Mouse (Mus musculus): ENCODE data around the gene Col5a1. TPM values are rescaled to one million over a fixed set of nuclear protein-coding genes. Genes with fewer than 3 reads are reported as not detected.

Gene Col5a1
- polyA plus RNA-seq, 1 experiment from 2014 or later: 11.1 TPM

DNA sequence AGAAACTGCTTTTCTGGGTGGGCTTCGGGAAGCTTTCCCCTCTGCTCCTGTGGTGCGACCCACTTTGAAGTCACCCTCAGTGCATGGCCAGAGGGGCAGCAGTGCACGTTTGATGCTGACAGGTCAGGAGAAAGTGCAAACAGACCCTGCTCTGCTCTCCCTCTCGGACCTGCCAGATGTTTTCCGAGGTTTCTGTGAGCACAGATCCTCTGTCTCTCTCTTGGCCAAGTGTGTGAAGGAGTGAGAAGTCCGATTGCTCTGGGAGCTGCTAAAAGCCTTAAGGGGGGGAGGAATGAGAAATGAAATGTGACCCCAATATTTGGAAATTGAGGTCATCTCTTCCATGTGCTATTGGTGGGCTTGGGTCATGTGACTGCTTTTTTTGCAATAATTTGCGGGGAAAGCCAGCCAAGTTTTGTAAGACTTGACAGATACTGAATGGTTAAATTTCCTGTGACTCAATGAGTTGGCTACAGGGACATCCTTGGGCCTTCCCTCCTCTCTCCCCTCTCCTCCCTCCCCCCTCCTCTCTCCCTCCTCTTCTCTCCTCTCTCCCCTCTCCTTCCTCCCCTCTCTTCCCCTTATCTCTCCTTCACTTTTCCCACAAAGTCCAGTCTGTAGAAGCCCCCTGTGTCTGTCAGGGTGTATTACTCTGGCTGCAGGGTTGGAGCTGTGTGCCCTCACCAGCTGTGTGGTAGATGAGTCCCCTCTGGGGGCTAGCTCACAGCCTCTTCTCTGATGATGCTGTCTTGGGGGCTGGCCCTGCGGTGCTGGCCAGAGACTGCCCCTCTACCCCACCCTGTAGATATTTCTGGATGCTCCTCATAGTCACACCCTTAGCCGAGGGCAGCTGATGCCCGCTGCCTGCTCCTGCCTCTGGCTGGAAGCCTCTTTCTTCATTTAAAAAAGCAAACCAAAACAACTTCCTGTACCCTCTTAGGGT, 2.6 kb downstream of the Col5a1 start:
- no peak for DNase-seq (ENCODE audit: extremely low spot score, low spot score)
- H3K4me3 ChIP-seq: peak overlapping the region; percentile 62
- no peaks in the 10 kb centered on the region for H3K9me3 ChIP-seq
- H3K4me1 ChIP-seq: peaks cover 61% of the 10 kb centered on the region
- WGBS: 34% methylated on average over 10 of the region's 10 CpGs
- H3K27me3 ChIP-seq (ENCODE audit: poor library complexity, severe bottlenecking): peaks cover 49% of the 10 kb centered on the region
- no peaks in the 10 kb centered on the region for H3K36me3 ChIP-seq (replicated peaks)
- no peak overlapping the region; the same call in 1 of the 2 replicates for H3K27ac ChIP-seq

DNA sequence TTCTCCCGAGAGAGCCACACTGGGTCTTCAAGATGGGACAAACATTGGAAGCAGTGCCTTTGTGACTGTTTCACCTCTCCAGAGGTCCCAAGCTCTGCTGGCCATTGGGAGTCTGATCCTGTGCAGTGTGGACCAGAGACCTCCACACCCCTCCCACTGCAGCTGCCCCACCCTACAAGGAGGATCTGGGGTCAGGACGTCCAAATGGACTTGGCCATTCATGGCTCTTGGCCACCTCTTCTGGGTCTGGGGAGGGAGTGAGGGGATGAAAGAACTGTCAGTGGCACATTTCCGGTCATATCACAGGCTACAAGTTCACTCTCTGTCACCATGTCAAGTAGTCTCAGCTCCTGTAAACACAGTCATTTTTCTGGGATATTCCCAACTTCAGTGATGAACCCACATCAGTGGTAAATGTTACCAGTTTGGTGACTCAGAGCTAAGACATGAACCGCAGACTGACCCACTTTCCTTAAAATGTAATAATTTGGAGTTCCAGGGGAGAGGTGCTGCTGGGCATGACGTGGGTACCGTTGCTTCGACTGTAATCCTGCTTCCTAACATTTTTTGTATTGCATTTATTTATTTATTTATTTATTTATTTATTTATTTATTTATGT, 5.8 kb downstream of the Col5a1 start:
- no peak for DNase-seq (ENCODE audit: extremely low spot score, low spot score)
- 91% methylated on average over 7 of the region's 7 CpGs for WGBS
- Histone ChIP-seq H3K36me3 (replicated peaks) (no peaks in the 10 kb centered on the region), H3K27ac (no peak overlapping the region), H3K4me3 (no peak overlapping the region), H3K27me3 (ENCODE audit: poor library complexity, severe bottlenecking) (peaks cover 31% of the 10 kb centered on the region), H3K9me3 (no peaks in the 10 kb centered on the region), H3K4me1 (peaks cover 64% of the 10 kb centered on the region)

DNA sequence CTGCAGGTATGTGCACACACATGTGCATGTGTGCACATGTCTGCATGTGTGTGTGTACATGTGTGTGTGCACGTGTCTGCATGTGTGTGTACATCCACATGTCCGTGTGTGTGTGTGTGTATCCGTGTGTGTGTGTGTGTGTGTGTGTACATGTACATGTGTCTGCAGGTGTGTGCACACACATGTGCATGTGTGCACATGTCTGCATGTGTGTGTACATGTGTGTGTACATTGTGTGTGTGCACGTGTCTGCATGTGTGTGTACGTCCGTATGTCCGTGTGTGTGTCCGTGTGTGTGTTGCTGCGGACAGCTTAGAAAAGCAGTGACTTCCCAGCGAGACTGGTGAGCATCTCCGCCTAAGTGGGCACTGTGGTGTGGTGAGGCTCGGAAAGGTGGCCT, 6.8 kb downstream of the Col5a1 start:
- DNase-seq (ENCODE audit: extremely low spot score, low spot score): no peak
- Histone ChIP-seq H3K36me3 (replicated peaks) (no peaks in the 10 kb centered on the region), H3K9me3 (no peaks in the 10 kb centered on the region), H3K27me3 (ENCODE audit: poor library complexity, severe bottlenecking) (peaks cover 21% of the 10 kb centered on the region), H3K4me1 (peaks cover 62% of the 10 kb centered on the region), H3K27ac (no peak overlapping the region), H3K4me3 (no peak overlapping the region)
- WGBS: 94% methylated on average over 12 of the region's 12 CpGs

DNA sequence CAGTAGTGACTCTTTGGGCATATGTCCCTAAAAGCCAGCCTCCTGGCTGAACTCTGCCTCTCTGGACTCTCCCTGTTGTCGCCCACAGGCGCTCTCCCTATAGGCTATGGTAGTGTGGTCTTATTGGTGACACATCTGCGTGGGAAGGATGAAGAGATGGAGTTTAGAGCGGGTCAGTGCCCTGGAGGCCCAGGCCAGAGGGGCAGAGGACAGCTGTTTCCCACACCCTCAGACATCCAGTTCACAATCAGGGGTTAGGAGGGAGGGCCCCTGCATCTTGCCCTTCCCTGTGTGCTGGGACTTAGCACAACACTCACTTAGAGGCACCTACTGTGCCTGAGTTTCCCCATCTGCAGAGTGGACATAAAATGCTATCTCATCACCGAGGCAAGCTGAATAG, 8.8 kb downstream of the Col5a1 start:
- Histone ChIP-seq H3K9me3 (no peaks in the 10 kb centered on the region), H3K4me1 (peaks cover 46% of the 10 kb centered on the region), H3K27me3 (ENCODE audit: poor library complexity, severe bottlenecking) (0 out of 2 replicates have a peak, but pooled peaks cover 1% of the 10 kb centered on the region), H3K36me3 (replicated peaks) (no peaks in the 10 kb centered on the region), H3K4me3 (no peak overlapping the region), H3K27ac (no peak overlapping the region)
- no peak for DNase-seq (ENCODE audit: extremely low spot score, low spot score)
- WGBS: 86% methylated on average over 5 of the region's 5 CpGs

DNA sequence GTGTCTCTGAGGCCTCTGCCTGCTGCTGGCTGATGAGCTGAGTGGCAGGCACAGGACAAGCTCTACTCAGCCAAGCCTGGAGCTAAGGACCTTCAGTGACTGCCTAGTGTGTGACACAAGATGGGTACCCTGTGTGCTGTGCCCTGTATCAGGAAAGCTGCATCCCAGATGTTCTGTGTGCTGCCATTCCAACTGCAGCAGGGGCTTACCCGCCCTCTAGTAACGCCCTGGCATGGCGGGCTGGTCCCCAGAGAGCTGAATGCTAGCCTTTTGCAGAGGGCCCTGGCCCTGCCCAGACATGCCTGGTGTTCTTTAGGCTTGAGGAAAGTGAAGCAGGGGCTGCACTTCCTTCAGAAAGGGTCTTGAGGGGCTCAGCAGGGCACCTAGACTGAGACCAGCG, 9.4 kb downstream of the Col5a1 start:
- Histone ChIP-seq H3K27me3 (ENCODE audit: poor library complexity, severe bottlenecking) (no peaks in the 10 kb centered on the region), H3K9me3 (no peaks in the 10 kb centered on the region), H3K36me3 (replicated peaks) (no peaks in the 10 kb centered on the region), H3K27ac (0 out of 2 replicates have a peak overlapping the region, but pooled peaks have one; percentile 13), H3K4me3 (no peak overlapping the region), H3K4me1 (peaks cover 46% of the 10 kb centered on the region)
- DNase-seq (ENCODE audit: extremely low spot score, low spot score): no peak
- WGBS: 68% methylated on average over 4 of the region's 4 CpGs

DNA sequence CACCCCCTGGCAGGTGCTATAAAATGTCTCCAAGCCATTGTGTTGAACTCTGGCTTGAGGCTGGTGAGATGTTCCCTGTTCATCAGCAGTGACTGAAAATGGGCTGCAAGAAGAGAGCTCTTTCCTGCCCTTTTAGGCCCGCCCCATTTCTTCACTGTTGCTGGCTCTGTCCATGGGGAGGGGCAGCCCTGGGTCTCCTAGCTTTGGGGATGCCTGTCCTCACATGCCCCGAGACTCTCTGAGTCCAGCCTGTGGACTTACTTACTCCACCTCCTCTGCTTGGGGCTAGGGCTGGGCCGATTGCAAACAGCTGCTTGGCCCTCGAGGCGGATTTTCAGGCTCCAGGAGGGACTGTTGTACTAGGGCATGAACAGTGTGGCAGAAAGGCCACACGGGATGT, 10.9 kb downstream of the Col5a1 start:
- no peak overlapping the region for H3K4me3 ChIP-seq
- peaks cover 59% of the 10 kb centered on the region for H3K4me1 ChIP-seq
- no peaks in the 10 kb centered on the region for H3K27me3 ChIP-seq (ENCODE audit: poor library complexity, severe bottlenecking)
- DNase-seq (ENCODE audit: extremely low spot score, low spot score): no peak
- 65% methylated on average over 6 of the region's 6 CpGs for WGBS
- H3K36me3 ChIP-seq (replicated peaks): no peaks in the 10 kb centered on the region
- 0 out of 2 replicates have a peak overlapping the region, but pooled peaks have one; percentile 41 for H3K27ac ChIP-seq
- no peaks in the 10 kb centered on the region for H3K9me3 ChIP-seq

DNA sequence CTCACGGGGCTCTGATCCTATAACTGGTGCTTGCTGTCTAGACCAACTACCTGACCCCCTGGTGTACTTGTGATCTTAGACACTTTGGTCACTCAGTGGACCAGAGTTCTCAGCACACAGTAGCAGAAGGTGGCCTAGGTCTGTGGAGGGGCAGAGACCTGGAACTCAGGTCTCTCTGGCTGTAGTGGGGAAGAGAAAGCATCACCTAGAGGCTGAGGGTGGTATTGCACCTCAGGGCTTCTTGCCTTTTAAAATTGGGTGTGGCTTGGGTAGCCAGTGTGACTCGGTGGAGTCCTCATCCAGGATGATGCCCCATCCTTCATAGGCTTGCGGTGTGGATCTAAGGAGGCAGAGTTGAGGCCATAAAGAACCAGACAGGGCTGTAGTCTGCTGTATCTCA, 13.7 kb downstream of the Col5a1 start:
- Histone ChIP-seq H3K27me3 (ENCODE audit: poor library complexity, severe bottlenecking) (no peaks in the 10 kb centered on the region), H3K36me3 (replicated peaks) (no peaks in the 10 kb centered on the region), H3K27ac (no peak overlapping the region), H3K4me3 (no peak overlapping the region), H3K9me3 (no peaks in the 10 kb centered on the region), H3K4me1 (peaks cover 47% of the 10 kb centered on the region)
- DNase-seq (ENCODE audit: extremely low spot score, low spot score): peak; percentile 38
- WGBS: 71% methylated on average over 3 of the region's 3 CpGs

DNA sequence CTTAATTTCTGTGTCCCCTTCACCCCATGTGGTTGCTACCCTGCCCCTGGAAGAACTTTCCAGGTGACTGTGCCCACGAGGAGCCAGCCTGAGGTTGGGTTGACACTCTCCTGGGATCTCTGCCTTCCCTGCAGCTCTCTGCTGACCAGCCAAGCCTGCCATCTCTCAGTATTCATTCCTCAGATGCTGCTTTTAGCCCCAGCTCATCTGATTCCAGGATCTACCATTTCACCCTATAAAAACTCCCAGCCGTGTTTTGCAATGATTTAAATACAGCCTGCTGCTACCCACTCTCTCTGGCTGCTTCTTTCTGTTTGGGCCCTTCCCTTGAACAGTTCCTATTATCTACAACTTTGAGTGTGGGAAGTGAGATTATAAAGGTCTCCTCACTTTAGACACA, 14.9 kb downstream of the Col5a1 start:
- 72% methylated on average over 2 of the region's 2 CpGs for WGBS
- Histone ChIP-seq H3K27ac (no peak overlapping the region), H3K4me3 (no peak overlapping the region), H3K9me3 (no peaks in the 10 kb centered on the region), H3K27me3 (ENCODE audit: poor library complexity, severe bottlenecking) (no peaks in the 10 kb centered on the region), H3K36me3 (replicated peaks) (no peaks in the 10 kb centered on the region), H3K4me1 (peaks cover 35% of the 10 kb centered on the region)
- DNase-seq (ENCODE audit: extremely low spot score, low spot score): no peak

DNA sequence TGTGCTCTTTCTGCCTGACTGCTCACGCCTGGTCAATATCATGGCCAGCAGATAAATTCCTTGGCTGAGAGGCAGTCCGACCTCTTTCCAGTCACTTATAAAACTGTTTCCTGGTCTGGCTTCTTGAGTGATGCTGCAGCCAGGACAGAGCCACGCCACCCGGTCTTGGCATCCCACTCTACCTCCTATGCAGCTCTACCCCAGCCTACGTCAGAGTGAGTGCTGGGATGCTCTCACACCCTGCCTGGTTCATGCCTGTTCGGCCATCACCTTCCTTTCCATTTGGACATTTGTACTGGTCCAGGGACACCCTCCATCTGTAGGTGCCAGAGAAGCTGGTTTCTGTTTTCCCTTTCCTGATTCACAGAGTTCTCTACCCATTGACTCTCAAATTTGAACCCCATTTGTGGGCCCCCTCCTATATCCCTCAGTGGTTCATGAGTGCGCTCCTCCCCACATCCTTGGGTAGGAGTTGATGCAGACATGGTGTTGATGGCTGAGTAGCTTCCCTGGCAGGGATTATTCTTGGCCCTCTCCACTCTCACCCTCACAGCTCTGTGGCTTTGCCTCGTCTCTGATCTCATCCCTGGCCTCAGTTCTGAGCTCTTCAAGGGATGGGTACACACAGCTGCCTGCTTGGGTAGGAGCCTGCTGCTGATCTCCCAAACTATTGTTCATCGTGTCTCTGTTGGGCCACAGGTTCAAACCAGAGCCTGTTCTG, 15.5 kb downstream of the Col5a1 start:
- Histone ChIP-seq H3K9me3 (no peaks in the 10 kb centered on the region), H3K36me3 (replicated peaks) (no peaks in the 10 kb centered on the region), H3K4me1 (peaks cover 29% of the 10 kb centered on the region), H3K4me3 (no peak overlapping the region), H3K27me3 (ENCODE audit: poor library complexity, severe bottlenecking) (no peaks in the 10 kb centered on the region), H3K27ac (no peak overlapping the region)
- 86% methylated on average over 9 of the region's 9 CpGs for WGBS
- DNase-seq (ENCODE audit: extremely low spot score, low spot score): no peak

DNA sequence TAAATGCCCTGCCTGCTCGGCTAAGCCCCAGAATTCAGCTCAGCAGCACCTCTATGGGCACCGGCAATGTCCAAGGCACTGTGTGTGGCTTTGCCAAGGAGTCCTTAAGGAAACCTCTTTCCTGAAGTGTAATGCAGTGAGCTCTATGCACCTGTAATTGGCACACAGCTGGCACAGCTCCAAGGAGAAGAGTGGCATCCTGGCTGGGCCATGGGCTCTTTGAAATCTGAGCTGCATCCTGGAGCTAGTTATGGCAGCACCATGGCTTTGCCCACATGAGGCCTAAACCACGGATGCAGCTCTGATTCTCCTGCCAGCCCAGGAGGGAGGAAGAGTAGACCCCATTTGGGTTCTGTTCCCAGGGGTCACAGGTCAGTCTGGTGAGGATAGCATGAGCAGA, 16.1 kb downstream of the Col5a1 start:
- H3K27me3 ChIP-seq (ENCODE audit: poor library complexity, severe bottlenecking): no peaks in the 10 kb centered on the region
- no peak overlapping the region for H3K27ac ChIP-seq
- H3K9me3 ChIP-seq: no peaks in the 10 kb centered on the region
- no peak for DNase-seq (ENCODE audit: extremely low spot score, low spot score)
- 94% methylated on average over 3 of the region's 3 CpGs for WGBS
- H3K4me3 ChIP-seq: no peak overlapping the region
- H3K36me3 ChIP-seq (replicated peaks): no peaks in the 10 kb centered on the region
- H3K4me1 ChIP-seq: peaks cover 23% of the 10 kb centered on the region

DNA sequence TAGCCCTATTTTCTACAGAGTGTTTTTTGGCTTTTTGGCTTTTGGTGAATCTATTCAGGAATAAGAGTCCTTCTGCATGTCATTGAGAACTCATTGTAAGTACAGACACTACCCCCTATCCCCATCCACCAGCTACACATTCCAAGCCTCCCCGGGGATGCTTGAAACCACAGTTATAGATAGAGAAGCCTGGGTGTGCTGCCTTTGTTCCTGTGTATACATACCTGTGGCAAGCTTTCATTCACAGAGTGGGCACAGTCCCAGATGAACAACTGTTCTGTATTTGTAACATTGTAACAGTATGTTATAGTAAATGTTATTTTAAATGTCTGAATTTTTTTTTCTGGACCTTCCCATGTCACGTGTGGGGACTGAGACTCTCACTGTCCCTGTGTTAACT, 19.2 kb downstream of the Col5a1 start:
- 86% methylated on average over 2 of the region's 2 CpGs for WGBS
- Histone ChIP-seq H3K4me1 (peaks cover 17% of the 10 kb centered on the region), H3K27ac (no peak overlapping the region), H3K27me3 (ENCODE audit: poor library complexity, severe bottlenecking) (no peaks in the 10 kb centered on the region), H3K4me3 (no peak overlapping the region), H3K9me3 (no peaks in the 10 kb centered on the region), H3K36me3 (replicated peaks) (no peaks in the 10 kb centered on the region)
- no peak for DNase-seq (ENCODE audit: extremely low spot score, low spot score)

DNA sequence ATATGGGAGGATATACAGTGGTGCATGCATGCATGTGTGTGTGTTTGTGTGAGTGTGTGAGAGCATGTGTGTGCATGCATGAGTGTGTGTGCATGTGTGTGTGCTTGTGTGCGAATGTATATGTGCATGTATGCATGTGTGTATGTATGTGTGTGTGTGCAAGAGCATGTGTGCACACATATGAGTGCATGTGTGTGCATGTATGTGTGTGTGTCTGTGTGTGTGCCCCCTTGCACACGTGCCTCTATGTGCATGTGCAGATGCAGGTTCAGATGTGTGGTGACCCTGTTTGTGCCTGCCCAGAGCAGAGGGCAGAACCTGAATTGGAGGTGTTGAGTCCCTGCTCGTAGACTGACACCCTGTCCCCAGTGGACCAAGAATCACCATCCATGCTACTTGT, 24.3 kb downstream of the Col5a1 start:
- H3K9me3 ChIP-seq: no peaks in the 10 kb centered on the region
- no peaks in the 10 kb centered on the region for H3K27me3 ChIP-seq (ENCODE audit: poor library complexity, severe bottlenecking)
- H3K4me1 ChIP-seq: no peaks in the 10 kb centered on the region
- no peak overlapping the region for H3K4me3 ChIP-seq
- DNase-seq (ENCODE audit: extremely low spot score, low spot score): no peak
- WGBS: 88% methylated on average over 3 of the region's 3 CpGs
- no peak overlapping the region for H3K27ac ChIP-seq
- no peaks in the 10 kb centered on the region for H3K36me3 ChIP-seq (replicated peaks)

Data from forebrain, embryonic 10.5 days (tissue).